Mouse (Mus musculus) heart, postnatal 0 days (tissue): ENCODE measurements around the gene Mrgbp.

ENCODE experiments used
- CTCF ChIP-seq: IDR thresholded peaks from 2 replicates; pipeline ENCODE4 v1.5.1; 2016; ENCODE audit warnings: antibody characterized with exemption, control low read depth, low read depth
- EP300 ChIP-seq: IDR thresholded peaks from 2 replicates; pipeline ENCODE4 v1.6.1; 2016; ENCODE audit warnings: antibody characterized with exemption, low read depth

- TF ChIP-seq CTCF (no peak), EP300 (no peak)
These were observed 48.6 kb upstream of the Mrgbp start for GRCm38 (mm10) chr2:180532386-180532995.
